Mouse (Mus musculus) liver, adult 2 months (tissue): ENCODE results near the gene Timm8a2.

ENCODE experiments used
- CTCF ChIP-seq: fragments of 200-500 bp; IDR thresholded peaks from 2 replicates; pipeline ENCODE4 v1.5.1; 2011; ENCODE audit warnings: low read depth, low read length, control low read depth
- POLR2A ChIP-seq: fragments of 200-500 bp; IDR thresholded peaks from 2 replicates; pipeline ENCODE4 v1.6.1; 2011; ENCODE audit warnings: low read length, control low read depth; ENCODE audit not compliant: insufficient read depth; ENCODE audit errors: extremely low read depth

DNA sequence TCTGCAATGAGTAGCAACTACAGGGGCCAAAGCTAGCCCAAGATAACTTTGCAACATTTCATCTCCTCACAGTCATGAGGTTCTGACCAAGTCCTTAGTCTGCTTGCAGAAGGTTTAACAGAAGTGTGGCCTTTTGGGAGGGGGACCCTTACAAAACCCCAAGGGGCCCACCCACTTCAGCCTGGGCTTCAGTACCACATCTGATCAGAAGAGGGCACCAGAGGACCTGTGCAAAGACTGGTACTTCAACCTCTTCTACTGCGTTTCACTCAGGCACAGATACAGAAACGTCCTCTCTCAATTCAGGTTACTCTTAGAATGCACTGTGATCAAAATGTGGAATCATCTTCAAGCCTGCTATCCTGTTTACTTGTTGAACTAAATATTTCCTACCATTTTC lies 30.0 kb downstream of the Timm8a2 start:
- TF ChIP-seq CTCF (peak; percentile 82), POLR2A (no peak)
